In the genomic region with DNA sequence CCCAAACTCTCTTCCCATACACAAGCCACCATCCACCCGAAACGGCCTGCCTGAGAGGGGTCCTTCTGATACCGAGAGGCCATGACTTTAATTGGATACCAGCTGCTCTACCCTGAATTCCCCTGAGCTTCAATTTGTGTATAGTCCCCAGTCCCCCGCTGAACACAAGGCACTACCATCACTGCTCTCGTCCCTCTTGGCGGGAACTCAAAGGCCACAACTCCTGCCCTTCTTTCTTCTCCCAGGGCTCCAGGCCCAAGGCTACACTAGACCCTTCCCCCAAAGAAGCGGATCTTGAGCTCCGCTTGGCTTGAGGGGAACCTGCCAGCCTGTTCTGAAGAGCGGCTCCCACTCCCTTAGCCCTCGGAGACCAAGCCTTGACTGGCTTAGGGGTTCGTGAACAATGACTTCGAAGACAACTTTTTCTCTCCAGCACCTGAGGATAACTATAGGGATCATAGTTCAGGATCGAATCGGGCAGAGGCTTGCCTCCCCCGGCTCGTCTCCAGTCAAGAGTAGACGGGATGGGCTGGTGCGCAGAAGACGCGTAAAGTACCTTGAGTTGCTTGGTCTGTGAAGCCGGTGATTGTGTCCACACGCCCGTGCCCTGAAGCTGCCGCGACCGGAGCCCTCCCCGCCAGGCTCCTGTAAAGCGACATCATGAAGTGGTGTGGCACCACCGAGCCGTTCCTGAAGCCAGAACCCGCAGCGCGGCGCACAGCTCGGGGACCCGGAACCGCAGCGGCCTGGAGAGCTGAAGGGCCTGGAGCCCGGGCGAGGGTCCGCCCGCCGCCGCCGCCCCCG, we compare ENCODE assay signal across 8 mouse cellular contexts. TPM values are rescaled to one million over a fixed set of nuclear protein-coding genes. Genes with fewer than 3 reads are reported as not detected.
DNase-seq lines count a peak whose midpoint lies in the region; ATAC-seq and TF ChIP-seq lines count a peak whose summit lies in the region.

No protein-coding gene starts in this region.

- no peak for DNase-seq in lung, adult 2 months
- DNase-seq in forebrain, embryonic 14.5 days (ENCODE audit: low spot score), result no peak
- no peak for DNase-seq in cerebellum, postnatal 36 days
- DNase-seq in ovary, adult 18-20 months (ENCODE audit: low spot score), result no peak

- no peaks in the 10 kb centered on the region for H3K9me3 ChIP-seq in lung, embryonic 15.5 days
- H3K9me3 ChIP-seq in forebrain, embryonic 14.5 days (replicated peaks; ENCODE audit: control insufficient read depth, low read length), result no peaks in the 10 kb centered on the region
- no peaks in the 10 kb centered on the region for H3K9me3 ChIP-seq in limb, embryonic 15.5 days
- no peaks in the 10 kb centered on the region for H3K9me3 ChIP-seq in stomach, embryonic 15.5 days

- peak overlapping the region; percentile 84 for H3K4me2 ChIP-seq in lung, embryonic 15.5 days
- peak overlapping the region; percentile 62 for H3K4me2 ChIP-seq in forebrain, embryonic 14.5 days (ENCODE audit: low read length)
- H3K4me2 ChIP-seq in limb, embryonic 15.5 days, result peak overlapping the region; percentile 91
- H3K4me2 ChIP-seq in stomach, embryonic 15.5 days, result peak overlapping the region; percentile 87

- H3K4me1 ChIP-seq in lung, embryonic 15.5 days, result peaks cover 32% of the 10 kb centered on the region
- peaks cover 5% of the 10 kb centered on the region for H3K4me1 ChIP-seq in lung, adult 2 months (ENCODE audit: control insufficient read depth, insufficient read depth, low read length)
- no peaks in the 10 kb centered on the region for H3K4me1 ChIP-seq in forebrain, embryonic 14.5 days (ENCODE audit: control insufficient read depth, insufficient read depth, low read length)
- H3K4me1 ChIP-seq in limb, embryonic 15.5 days, result peaks cover 38% of the 10 kb centered on the region
- H3K4me1 ChIP-seq in stomach, embryonic 15.5 days, result peaks cover 26% of the 10 kb centered on the region

- ATAC-seq in lung, embryonic 15.5 days (ENCODE audit: borderline replicate concordance, extremely low read depth, low FRiP score, low TSS enrichment), result no peak
- ATAC-seq in forebrain, embryonic 14.5 days, result no peak; the same call in none of the 2 replicates
- no peak for ATAC-seq in limb, embryonic 15.5 days (ENCODE audit: insufficient number of reproducible peaks, low FRiP score, low TSS enrichment, low read depth)
- no peak for ATAC-seq in stomach, embryonic 15.5 days (ENCODE audit: insufficient read depth, low FRiP score, low read depth)
- no peak for ATAC-seq in activated CD4-positive, CD25-positive, alpha-beta regulatory T cell, adult 4 months

- no peak overlapping the region for H3K27ac ChIP-seq in lung, embryonic 15.5 days
- H3K27ac ChIP-seq in forebrain, embryonic 14.5 days (ENCODE audit: low read depth, low read length), result no peak overlapping the region
- H3K27ac ChIP-seq in limb, embryonic 15.5 days, result no peak overlapping the region
- no peak overlapping the region for H3K27ac ChIP-seq in stomach, embryonic 15.5 days

- no peaks in the 10 kb centered on the region for H3K36me3 ChIP-seq in lung, embryonic 15.5 days
- H3K36me3 ChIP-seq in forebrain, embryonic 14.5 days (ENCODE audit: control insufficient read depth, insufficient read depth, low read length), result no peaks in the 10 kb centered on the region
- no peaks in the 10 kb centered on the region for H3K36me3 ChIP-seq in limb, embryonic 15.5 days
- no peaks in the 10 kb centered on the region for H3K36me3 ChIP-seq in stomach, embryonic 15.5 days

- 6% methylated on average over 46 of the region's 46 CpGs for WGBS in lung, embryonic 15.5 days
- 11% methylated on average over 46 of the region's 46 CpGs for WGBS in lung, adult 2 months
- WGBS in forebrain, embryonic 14.5 days, result 1% methylated on average over 44 of the region's 46 CpGs
- WGBS in limb, embryonic 15.5 days, result 7% methylated on average over 46 of the region's 46 CpGs
- 8% methylated on average over 41 of the region's 46 CpGs for WGBS in stomach, embryonic 15.5 days

- peaks cover 96% of the 10 kb centered on the region for H3K27me3 ChIP-seq in lung, embryonic 15.5 days
- peaks cover 83% of the 10 kb centered on the region for H3K27me3 ChIP-seq in forebrain, embryonic 14.5 days (replicated peaks; ENCODE audit: control insufficient read depth, insufficient read depth, low read length)
- peaks cover 96% of the 10 kb centered on the region for H3K27me3 ChIP-seq in limb, embryonic 15.5 days
- H3K27me3 ChIP-seq in stomach, embryonic 15.5 days (replicated peaks), result peaks cover 94% of the 10 kb centered on the region

- peak overlapping the region; percentile 40 for H3K4me3 ChIP-seq in lung, embryonic 15.5 days
- H3K4me3 ChIP-seq in lung, adult 2 months (replicated peaks; ENCODE audit: extremely low read depth, low read depth, low read length), result no peak overlapping the region
- H3K4me3 ChIP-seq in forebrain, embryonic 14.5 days (ENCODE audit: low read depth, low read length), result peak overlapping the region; percentile 35
- H3K4me3 ChIP-seq in limb, embryonic 15.5 days, result peak overlapping the region; percentile 49
- H3K4me3 ChIP-seq in stomach, embryonic 15.5 days (replicated peaks), result peak overlapping the region; percentile 42

- no peak for TF ChIP-seq CTCF in lung, adult 2 months (IDR thresholded peaks at IDR 0.05; ENCODE audit: insufficient read depth, low read length)

- TF ChIP-seq POLR2A in lung, adult 2 months (IDR thresholded peaks at IDR 0.05; ENCODE audit: borderline replicate concordance, extremely low read depth, low read depth, low read length), result no peak

- no peak overlapping the region for H3K9ac ChIP-seq in lung, embryonic 15.5 days
- H3K9ac ChIP-seq in forebrain, embryonic 14.5 days (ENCODE audit: low read length), result peak overlapping the region; percentile 35; the same call in 1 of the 2 replicates
- H3K9ac ChIP-seq in limb, embryonic 15.5 days, result 0 out of 2 replicates have a peak overlapping the region, but pooled peaks have one; percentile 18
- no peak overlapping the region for H3K9ac ChIP-seq in stomach, embryonic 15.5 days

RNA-seq across cellular contexts. Expression of gene Gdf7, which starts 0.5 kb away (rescaled TPM):
- not detected in 2 replicates for polyA plus RNA-seq in lung, embryonic 15.5 days (2015; fragmentation: Nextera tagmentation; extraction: Ambion mirVana)
- 0.24 and 0.25 TPM in 2 replicates for polyA plus RNA-seq in lung, adult 2 months (2012; rRNA removed)
- polyA plus RNA-seq in forebrain, embryonic 14.5 days (2014; fragmentation: Nextera tagmentation; extraction: Ambion mirVana), result not detected in 2 replicates
- 0.20 and 0.27 TPM in 2 replicates for polyA plus RNA-seq in limb, embryonic 15.5 days (2015; fragmentation: Nextera tagmentation; extraction: Ambion mirVana)
- polyA plus RNA-seq in stomach, embryonic 15.5 days (2015; fragmentation: Nextera tagmentation; extraction: Ambion mirVana), result not detected in 2 replicates
- polyA plus RNA-seq in activated CD4-positive, CD25-positive, alpha-beta regulatory T cell, adult 4 months (2017; shearing (Covaris generic)), result not detected

RNA-seq across cellular contexts. Expression of gene Hs1bp3, which starts 12.0 kb away (rescaled TPM):
- polyA plus RNA-seq in lung, embryonic 15.5 days (2015; fragmentation: Nextera tagmentation; extraction: Ambion mirVana), result 16.2 and 16.3 TPM in 2 replicates
- 21.7 and 25.8 TPM in 2 replicates for polyA plus RNA-seq in lung, adult 2 months (2012; rRNA removed)
- 8.3 and 8.4 TPM in 2 replicates for polyA plus RNA-seq in forebrain, embryonic 14.5 days (2014; fragmentation: Nextera tagmentation; extraction: Ambion mirVana)
- polyA plus RNA-seq in limb, embryonic 15.5 days (2015; fragmentation: Nextera tagmentation; extraction: Ambion mirVana), result 16.8 and 17.0 TPM in 2 replicates
- 14.5 and 14.9 TPM in 2 replicates for polyA plus RNA-seq in stomach, embryonic 15.5 days (2015; fragmentation: Nextera tagmentation; extraction: Ambion mirVana)
- polyA plus RNA-seq in activated CD4-positive, CD25-positive, alpha-beta regulatory T cell, adult 4 months (2017; shearing (Covaris generic)), result 1 to 10 TPM; 3.3 TPM

Comparison
In these comparisons a context has a peak if more than half of its experiments do, and no peak if none do; other contexts are left out.
1. H3K9ac ChIP-seq: peak in forebrain, embryonic 14.5 days (single experiment) and limb, embryonic 15.5 days (single experiment); none in lung, embryonic 15.5 days (single experiment) and stomach, embryonic 15.5 days (single experiment).
2. Peak in every context shown above with its lines, with median percentiles within 50 percentile points of each other: H3K4me2 ChIP-seq.